Comparison of ENCODE assay signal across 8 mouse cellular contexts in the genomic region with DNA sequence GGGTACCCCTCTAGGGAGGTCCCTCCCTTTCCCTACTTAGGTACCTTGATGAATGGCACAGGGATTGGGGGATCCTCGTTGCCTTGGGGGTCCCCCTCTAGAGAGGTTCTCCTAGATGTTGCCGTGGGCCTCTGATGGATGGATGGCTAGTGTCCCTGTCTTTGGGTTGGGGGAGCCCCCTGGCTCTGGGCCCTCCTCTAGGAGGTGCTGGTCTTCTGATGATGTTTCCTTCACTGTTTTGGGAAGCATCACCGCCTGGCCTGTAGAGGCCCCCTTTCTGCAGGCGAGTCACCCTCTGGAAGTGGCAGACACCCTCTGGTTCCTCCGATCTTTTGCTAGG. TPM values are rescaled to one million over a fixed set of nuclear protein-coding genes. Genes with fewer than 3 reads are reported as not detected.
DNase-seq lines count a peak whose midpoint lies in the region; ATAC-seq and TF ChIP-seq lines count a peak whose summit lies in the region.

No protein-coding gene starts in this region.

- ATAC-seq in kidney, postnatal 0 days (replicated peaks; ENCODE audit: low FRiP score, low read depth), result no peak
- 0 out of 2 replicates have a peak, but pooled peaks have one; percentile 23 for ATAC-seq in G1E (ENCODE audit: extremely low read depth, insufficient number of reproducible peaks, low FRiP score, poor library complexity, severe bottlenecking)
- ATAC-seq in hindbrain, embryonic 11.5 days (ENCODE audit: low FRiP score), result peak; percentile 50
- 0 out of 2 replicates have a peak, but pooled peaks have one; percentile 6 for ATAC-seq in megakaryocyte-erythroid progenitor cell, adult 5-6 weeks (replicated peaks; ENCODE audit: low FRiP score, low TSS enrichment, poor library complexity, severe bottlenecking)

- peak overlapping the region; percentile 62 for H3K9ac ChIP-seq in kidney, postnatal 0 days (ENCODE audit: low read depth, low read length)
- peak overlapping the region; percentile 72 for H3K9ac ChIP-seq in hindbrain, embryonic 11.5 days (ENCODE audit: low read depth, low read length)

- peak; percentile 26; the same call in 1 of the 2 replicates for TF ChIP-seq CTCF in kidney, postnatal 0 days (IDR thresholded peaks at IDR 0.05; ENCODE audit: low read depth)
- TF ChIP-seq CTCF in G1E (IDR thresholded peaks at IDR 0.05; ENCODE audit: low read depth, low read length), result no peak
- TF ChIP-seq CTCF in cortical plate, adult 2 months (IDR thresholded peaks at IDR 0.05; ENCODE audit: extremely low read depth, insufficient read depth, low read length), result no peak

- no peaks in the 10 kb centered on the region for H3K27me3 ChIP-seq in kidney, postnatal 0 days (ENCODE audit: insufficient read depth, low read length)
- H3K27me3 ChIP-seq in G1E (ENCODE audit: insufficient read depth, low read length), result no peaks in the 10 kb centered on the region
- H3K27me3 ChIP-seq in hindbrain, embryonic 11.5 days (ENCODE audit: control insufficient read depth, insufficient read depth, low read length), result no peaks in the 10 kb centered on the region

- H3K36me3 ChIP-seq in kidney, postnatal 0 days (ENCODE audit: insufficient read depth, low read length), result no peaks in the 10 kb centered on the region
- H3K36me3 ChIP-seq in G1E (replicated peaks), result peaks cover 38% of the 10 kb centered on the region
- H3K36me3 ChIP-seq in hindbrain, embryonic 11.5 days (ENCODE audit: control insufficient read depth, insufficient read depth, low read length), result no peaks in the 10 kb centered on the region

- H3K4me2 ChIP-seq in kidney, postnatal 0 days (ENCODE audit: low read length), result peak overlapping the region; percentile 85
- H3K4me2 ChIP-seq in hindbrain, embryonic 11.5 days (replicated peaks; ENCODE audit: low read depth, low read length), result peak overlapping the region; percentile 92

- H3K9me3 ChIP-seq in kidney, postnatal 0 days (replicated peaks; ENCODE audit: low read length), result no peaks in the 10 kb centered on the region
- no peaks in the 10 kb centered on the region for H3K9me3 ChIP-seq in G1E (replicated peaks)
- no peaks in the 10 kb centered on the region for H3K9me3 ChIP-seq in hindbrain, embryonic 11.5 days (ENCODE audit: control insufficient read depth, low read length)

- 17% methylated on average over 5 of the region's 5 CpGs for WGBS in kidney, postnatal 0 days
- 14% methylated on average over 5 of the region's 5 CpGs for WGBS in hindbrain, embryonic 11.5 days

- peak; percentile 35 for DNase-seq in kidney, postnatal 0 days (ENCODE audit: low spot score)
- no peak for DNase-seq in kidney, adult 9 months
- peak; percentile 40 for DNase-seq in G1E (ENCODE audit: low spot score)
- no peak for DNase-seq in hindbrain, embryonic 11.5 days (ENCODE audit: low spot score)
- DNase-seq in gastrocnemius, postnatal 4 days (ENCODE audit: low spot score in 2 of 2), result no peak
- DNase-seq in testis, postnatal 14 days (ENCODE audit: low spot score), result no peak

- no peak for TF ChIP-seq POLR2A in cortical plate, adult 2 months (IDR thresholded peaks at IDR 0.05; ENCODE audit: extremely low read depth, insufficient read depth, low read length)

- peak overlapping the region; percentile 42; the same call in 1 of the 2 replicates for H3K27ac ChIP-seq in kidney, postnatal 0 days
- peak overlapping the region; percentile 3; the same call in 1 of the 2 replicates for H3K27ac ChIP-seq in cortical plate, adult 2 months (ENCODE audit: insufficient read depth, low read length)
- peak overlapping the region; percentile 58 for H3K27ac ChIP-seq in hindbrain, embryonic 11.5 days (ENCODE audit: low read depth, low read length)

- peak overlapping the region; percentile 58 for H3K4me3 ChIP-seq in kidney, postnatal 0 days (replicated peaks; ENCODE audit: low read depth, low read length)
- H3K4me3 ChIP-seq in G1E (ENCODE audit: low read depth, low read length), result peak overlapping the region; percentile 87
- H3K4me3 ChIP-seq in cortical plate, adult 2 months (ENCODE audit: insufficient read depth, low read length), result peak overlapping the region; percentile 52
- H3K4me3 ChIP-seq in hindbrain, embryonic 11.5 days (ENCODE audit: low read depth, low read length), result peak overlapping the region; percentile 72

- H3K4me1 ChIP-seq in kidney, postnatal 0 days (replicated peaks; ENCODE audit: insufficient read depth, low read length), result peaks cover 15% of the 10 kb centered on the region
- peaks cover 36% of the 10 kb centered on the region for H3K4me1 ChIP-seq in G1E (ENCODE audit: insufficient read depth, low read depth, low read length)
- H3K4me1 ChIP-seq in cortical plate, adult 2 months (ENCODE audit: control insufficient read depth, insufficient read depth, low read length), result peaks cover 3% of the 10 kb centered on the region; the same call in 1 of the 2 replicates
- H3K4me1 ChIP-seq in hindbrain, embryonic 11.5 days (replicated peaks; ENCODE audit: control insufficient read depth, insufficient read depth, low read length), result peaks cover 5% of the 10 kb centered on the region

RNA-seq across cellular contexts. Expression of a gene that starts 0.6 kb away (rescaled TPM):
- polyA plus RNA-seq in kidney, postnatal 0 days (2015; fragmentation: Nextera tagmentation; extraction: Ambion mirVana), result 22.0 and 25.5 TPM in 2 replicates
- 3.3 and 4.4 TPM in 2 replicates for total RNA-seq in G1E (2014; fragmentation: Nextera tagmentation)
- 15.3 and 15.7 TPM in 2 replicates for total RNA-seq in G1E (2017)
- polyA plus RNA-seq in G1E (2012), result 27.1 and 28.3 TPM in 2 replicates
- 51.5 and 51.8 TPM in 2 replicates for polyA plus RNA-seq in cortical plate, adult 2 months (2012; rRNA removed)
- 48.6 and 50.1 TPM in 2 replicates for polyA plus RNA-seq in hindbrain, embryonic 11.5 days (2014; fragmentation: Nextera tagmentation; extraction: Ambion mirVana)
- total RNA-seq in megakaryocyte-erythroid progenitor cell, adult 5-6 weeks (2014; fragmentation: Nextera tagmentation), result 8.4 and 8.7 TPM in 2 replicates
- total RNA-seq in megakaryocyte-erythroid progenitor cell, adult 5-6 weeks (2017), result 3.2 and 3.8 TPM in 2 replicates
- total RNA-seq in gastrocnemius, postnatal 4 days (2021), result 10 to 100 TPM; 11.6 to 13.7 TPM

RNA-seq across cellular contexts. Expression of a gene that starts 34.9 kb away (rescaled TPM):
- 46.7 and 47.2 TPM in 2 replicates for polyA plus RNA-seq in kidney, postnatal 0 days (2015; fragmentation: Nextera tagmentation; extraction: Ambion mirVana)
- total RNA-seq in G1E (2014; fragmentation: Nextera tagmentation), result 76.6 and 83.4 TPM in 2 replicates
- 13.5 and 14.6 TPM in 2 replicates for total RNA-seq in G1E (2017)
- 50.1 and 51.7 TPM in 2 replicates for polyA plus RNA-seq in G1E (2012)
- polyA plus RNA-seq in cortical plate, adult 2 months (2012; rRNA removed), result 34.8 and 36.3 TPM in 2 replicates
- polyA plus RNA-seq in hindbrain, embryonic 11.5 days (2014; fragmentation: Nextera tagmentation; extraction: Ambion mirVana), result 30.1 and 30.8 TPM in 2 replicates
- total RNA-seq in megakaryocyte-erythroid progenitor cell, adult 5-6 weeks (2014; fragmentation: Nextera tagmentation), result 37.4 and 77.0 TPM in 2 replicates
- 28.5 and 31.3 TPM in 2 replicates for total RNA-seq in megakaryocyte-erythroid progenitor cell, adult 5-6 weeks (2017)
- total RNA-seq in gastrocnemius, postnatal 4 days (2021), result 10 to 100 TPM; 10.4 to 12.0 TPM

RNA-seq across cellular contexts. Expression of a gene that starts 42.3 kb away (rescaled TPM):
- 7.2 and 8.1 TPM in 2 replicates for polyA plus RNA-seq in kidney, postnatal 0 days (2015; fragmentation: Nextera tagmentation; extraction: Ambion mirVana)
- total RNA-seq in G1E (2014; fragmentation: Nextera tagmentation) (29.0 and 30.3 TPM in 2 replicates), G1E (2017) (32.2 and 36.5 TPM in 2 replicates)
- polyA plus RNA-seq in G1E (2012), result 112 and 117 TPM in 2 replicates
- 16.2 and 16.9 TPM in 2 replicates for polyA plus RNA-seq in cortical plate, adult 2 months (2012; rRNA removed)
- 10.4 and 12.5 TPM in 2 replicates for polyA plus RNA-seq in hindbrain, embryonic 11.5 days (2014; fragmentation: Nextera tagmentation; extraction: Ambion mirVana)
- total RNA-seq in megakaryocyte-erythroid progenitor cell, adult 5-6 weeks (2014; fragmentation: Nextera tagmentation), result 21.2 and 34.5 TPM in 2 replicates
- 69.0 and 83.7 TPM in 2 replicates for total RNA-seq in megakaryocyte-erythroid progenitor cell, adult 5-6 weeks (2017)
- 1 to 10 TPM; 6.8 to 7.8 TPM for total RNA-seq in gastrocnemius, postnatal 4 days (2021)

RNA-seq across cellular contexts. Expression of a gene that starts 55.3 kb away (rescaled TPM):
- polyA plus RNA-seq in kidney, postnatal 0 days (2015; fragmentation: Nextera tagmentation; extraction: Ambion mirVana), result 0.27 and 0.28 TPM in 2 replicates
- 0.19 TPM in 1 of 2 replicates, not detected in the other for total RNA-seq in G1E (2014; fragmentation: Nextera tagmentation)
- total RNA-seq in G1E (2017), result 0.11 TPM in 1 of 2 replicates, not detected in the other
- polyA plus RNA-seq in G1E (2012), result not detected in 2 replicates
- 31.5 and 36.1 TPM in 2 replicates for polyA plus RNA-seq in cortical plate, adult 2 months (2012; rRNA removed)
- polyA plus RNA-seq in hindbrain, embryonic 11.5 days (2014; fragmentation: Nextera tagmentation; extraction: Ambion mirVana), result 0.70 and 0.74 TPM in 2 replicates
- not detected in 2 replicates for total RNA-seq in megakaryocyte-erythroid progenitor cell, adult 5-6 weeks (2014; fragmentation: Nextera tagmentation)
- total RNA-seq in megakaryocyte-erythroid progenitor cell, adult 5-6 weeks (2017), result not detected in 2 replicates
- under 1 TPM; 0.32 to 0.39 TPM for total RNA-seq in gastrocnemius, postnatal 4 days (2021)

Comparison
In these comparisons a context has a peak if more than half of its experiments do, and no peak if none do; other contexts are left out.
1. DNase-seq: peak in kidney, postnatal 0 days (single experiment) and G1E (single experiment); none in kidney, adult 9 months (single experiment), hindbrain, embryonic 11.5 days (single experiment), gastrocnemius, postnatal 4 days (0 of 2) and testis, postnatal 14 days (single experiment).
2. H3K27ac ChIP-seq: peak in every context shown above with its lines; median percentile 58 in hindbrain, embryonic 11.5 days; 42 in kidney, postnatal 0 days; 3 in cortical plate, adult 2 months.
3. Peak in every context shown above with its lines, with median percentiles within 50 percentile points of each other: H3K4me3 ChIP-seq.